Mouse (Mus musculus) limb, embryonic 14.5 days (tissue): ENCODE results near the gene R3hdml. TPM values are rescaled to one million over a fixed set of nuclear protein-coding genes. Genes with fewer than 3 reads are reported as not detected.

Experiments
- ATAC-seq: fragments of 200-750 bp; cut with Nextera tagmentation; 2 replicates; pipeline ENCODE4 v1.8.0; 2017; ENCODE audit warnings: low read depth, moderate number of reproducible peaks, moderate TSS enrichment; ENCODE audit not compliant: low FRiP score
- DNase-seq: peaks from one replicate; pipeline ENCODE4 v3.0.0-alpha.2; 2015; ENCODE audit warnings: low spot score
- H3K27ac ChIP-seq: fragments of 300-500 bp; sonication (generic); replicated peaks from 2 replicates; pipeline ENCODE4 v1.5.1; 2014; ENCODE audit warnings: low read depth, mild to moderate bottlenecking, low read length, moderate library complexity, mixed read lengths
- H3K27me3 ChIP-seq: fragments of 300-500 bp; sonication (generic); 2 replicates; pipeline ENCODE4 v1.6.1; 2014; ENCODE audit warnings: low read length, mixed read lengths; ENCODE audit not compliant: control insufficient read depth, insufficient read depth
- H3K36me3 ChIP-seq: fragments of 300-500 bp; sonication (generic); 2 replicates; pipeline ENCODE4 v1.6.1; 2014; ENCODE audit warnings: mild to moderate bottlenecking, low read length, moderate library complexity, mixed read lengths; ENCODE audit not compliant: control insufficient read depth, insufficient read depth
- H3K4me1 ChIP-seq: fragments of 300-500 bp; sonication (generic); 2 replicates; pipeline ENCODE4 v1.6.1; 2014; ENCODE audit warnings: antibody characterized with exemption, low read length, mixed read lengths; ENCODE audit not compliant: control insufficient read depth, insufficient read depth
- H3K4me2 ChIP-seq: fragments of 300-500 bp; sonication (generic); replicated peaks from 2 replicates; pipeline ENCODE4 v1.6.1; 2014; ENCODE audit warnings: low read depth, mild to moderate bottlenecking, low read length, moderate library complexity; ENCODE audit not compliant: severe bottlenecking
- H3K4me3 ChIP-seq: fragments of 300-500 bp; sonication (generic); replicated peaks from 2 replicates; pipeline ENCODE4 v1.5.1; 2014; ENCODE audit warnings: low read length
- H3K9ac ChIP-seq: fragments of 300-500 bp; sonication (generic); 2 replicates; pipeline ENCODE4 v1.6.1; 2014; ENCODE audit warnings: mild to moderate bottlenecking, low read depth, low read length, moderate library complexity; ENCODE audit not compliant: severe bottlenecking
- H3K9me3 ChIP-seq: fragments of 300-500 bp; sonication (generic); 2 replicates; pipeline ENCODE4 v1.6.1; 2016; ENCODE audit warnings: low read length; ENCODE audit not compliant: control insufficient read depth
- POLR2A ChIP-seq: fragments of 200-500 bp; IDR thresholded peaks from 2 replicates; pipeline ENCODE4 v1.8.0; 2012; ENCODE audit warnings: inconsistent platforms, mild to moderate bottlenecking, moderate library complexity, borderline replicate concordance; ENCODE audit not compliant: insufficient read depth, insufficient read length; ENCODE audit errors: extremely low read depth
- WGBS: fragments of 180-500 bp; shearing (Covaris S2); extraction: QIAGEN DNeasy Blood & Tissue Kit; methylation state at CpG from one replicate; pipeline ENCODE4 v1.1.7; 2014; 5-methylcytosine and 5-hydroxymethylcytosine counted together
- polyA plus RNA-seq, 2 experiments: library from polyadenylated mRNA; depleted of rRNA in 1 of 2; stranded (reverse) in 1 of 2; unstranded in 1 of 2; fragments of >200 nt; fragmentation: Nextera tagmentation in 1 of 2; extraction: Ambion mirVana in 1 of 2; gene quantifications; 2 replicates each; pipeline versions ENCODE4 v1.2.1 to v1.2.3; 2012 to 2014

The R3hdml gene
- 0.14 and 0.16 TPM in 2 replicates for polyA plus RNA-seq (2012; rRNA removed)
- polyA plus RNA-seq (2014; fragmentation: Nextera tagmentation; extraction: Ambion mirVana): 0.36 TPM in 1 of 2 replicates, not detected in the other

DNA sequence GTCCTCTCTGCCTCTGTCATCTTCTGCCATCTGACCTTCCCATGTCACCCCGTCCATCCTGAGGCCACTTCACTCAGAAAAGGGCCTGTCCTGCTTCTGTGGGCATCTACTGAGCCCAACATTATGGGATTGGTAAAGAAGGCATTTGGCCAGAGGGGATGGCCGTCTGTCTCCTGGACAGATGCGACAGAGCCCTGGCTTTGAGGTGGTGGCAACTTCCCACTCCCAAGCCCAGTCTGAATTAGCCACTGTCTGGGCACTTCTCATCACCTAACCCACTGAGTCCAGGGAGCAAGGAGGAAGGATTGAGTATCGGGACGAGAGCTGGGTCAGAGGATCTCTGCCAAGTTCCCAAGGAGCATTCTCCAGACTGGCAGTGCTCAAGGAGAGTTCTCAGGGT, at the start of gene R3hdml:
TSS of gene R3hdml (plus strand) at position 301 of the 400 bp plus-strand sequence.
- 83% methylated on average over 5 of the region's 5 CpGs for WGBS
- Histone ChIP-seq H3K4me2 (no peak within 1 kb of the TSS), H3K36me3 (no peaks in the 10 kb centered on the region), H3K9me3 (no peaks in the 10 kb centered on the region), H3K9ac (0 out of 2 replicates have a peak within 1 kb of the TSS, but pooled peaks have one; percentile 21), H3K27ac (no peak within 1 kb of the TSS), H3K4me1 (no peaks in the 10 kb centered on the region), H3K4me3 (no peak within 1 kb of the TSS), H3K27me3 (no peaks in the 10 kb centered on the region)
- DNase-seq (no peak), ATAC-seq (no peak)
- no peak for TF ChIP-seq POLR2A

DNA sequence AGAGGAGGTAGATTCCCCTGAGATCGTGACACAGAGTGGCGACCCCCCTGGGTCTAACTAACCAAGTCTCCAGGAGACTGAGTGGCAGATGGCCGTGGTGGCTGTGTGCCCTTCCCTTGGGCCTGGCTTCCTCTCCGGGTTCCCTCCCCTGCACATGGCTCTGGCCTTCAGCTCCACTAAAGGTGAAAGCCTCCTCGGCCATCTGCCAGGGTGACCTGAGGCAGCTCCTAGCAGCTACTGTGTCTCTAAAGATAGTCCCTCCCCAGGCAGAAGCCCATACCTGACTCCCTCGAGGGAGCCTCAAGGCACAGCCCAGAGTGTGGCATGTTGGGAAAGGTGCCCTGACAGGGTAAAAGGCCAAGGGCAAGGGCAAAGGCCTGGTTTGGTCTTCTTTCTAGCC, 48.6 kb upstream of the R3hdml start:
- Histone ChIP-seq H3K27me3 (peaks cover 8% of the 10 kb centered on the region), H3K27ac (no peak overlapping the region), H3K4me3 (no peak overlapping the region), H3K4me2 (no peak overlapping the region), H3K36me3 (no peaks in the 10 kb centered on the region), H3K9ac (no peak overlapping the region), H3K4me1 (no peaks in the 10 kb centered on the region), H3K9me3 (no peaks in the 10 kb centered on the region)
- no peak for TF ChIP-seq POLR2A
- no peak for ATAC-seq
- DNase-seq: no peak
- WGBS: 56% methylated on average over 3 of the region's 6 CpGs

DNA sequence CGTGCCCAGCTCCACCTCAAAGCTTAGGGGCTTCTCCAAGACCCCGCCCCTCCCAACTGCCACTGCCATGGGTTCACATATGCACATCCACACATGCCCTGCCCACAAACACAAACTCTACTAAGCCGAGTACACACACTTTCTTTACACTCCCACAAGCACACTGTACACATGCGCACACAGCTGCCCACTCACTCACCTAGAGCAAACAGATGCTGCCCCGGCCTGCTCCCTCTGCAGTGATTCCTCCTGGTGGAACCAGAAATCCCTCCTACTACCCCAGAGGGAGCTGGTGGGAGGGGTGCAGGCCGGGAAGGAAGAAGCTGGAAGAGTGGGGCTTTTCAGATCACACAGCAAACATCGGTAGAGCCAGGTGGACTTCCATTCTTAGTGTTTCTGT, 48.1 kb upstream of the R3hdml start:
- no peak for DNase-seq
- ATAC-seq: no peak
- Histone ChIP-seq H3K27ac (no peak overlapping the region), H3K4me2 (no peak overlapping the region), H3K4me1 (no peaks in the 10 kb centered on the region), H3K36me3 (no peaks in the 10 kb centered on the region), H3K9me3 (no peaks in the 10 kb centered on the region), H3K4me3 (no peak overlapping the region), H3K27me3 (peaks cover 3% of the 10 kb centered on the region), H3K9ac (no peak overlapping the region)
- TF ChIP-seq POLR2A: no peak
- 65% methylated on average over 7 of the region's 7 CpGs for WGBS

DNA sequence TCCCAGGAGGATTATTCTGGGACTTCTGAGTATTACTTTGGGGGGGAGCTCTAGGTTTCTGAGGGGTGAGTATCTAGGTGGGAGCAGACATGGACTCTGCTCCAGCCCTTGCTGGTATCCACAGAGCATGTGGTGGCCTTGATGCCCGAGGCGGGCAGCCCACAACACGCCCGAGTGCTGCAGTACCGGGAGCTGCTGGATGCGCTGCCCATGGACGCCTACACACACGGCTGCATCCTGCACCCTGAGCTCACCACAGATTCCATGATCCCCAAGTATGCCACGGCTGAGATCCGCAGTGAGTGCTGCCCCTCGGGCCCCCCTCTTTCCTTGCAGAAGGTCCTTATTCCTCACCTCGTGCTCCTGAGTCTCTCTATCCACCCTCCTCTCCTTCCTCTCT, 44.7 kb upstream of the R3hdml start:
- no peak for TF ChIP-seq POLR2A
- no peaks in the 10 kb centered on the region for H3K9me3 ChIP-seq
- H3K27ac ChIP-seq: no peak overlapping the region
- no peaks in the 10 kb centered on the region for H3K36me3 ChIP-seq
- WGBS: 88% methylated on average over 12 of the region's 12 CpGs
- H3K4me2 ChIP-seq: no peak overlapping the region
- H3K4me1 ChIP-seq: no peaks in the 10 kb centered on the region
- no peak for ATAC-seq
- H3K9ac ChIP-seq: no peak overlapping the region
- no peak for DNase-seq
- H3K27me3 ChIP-seq: no peaks in the 10 kb centered on the region
- H3K4me3 ChIP-seq: no peak overlapping the region

DNA sequence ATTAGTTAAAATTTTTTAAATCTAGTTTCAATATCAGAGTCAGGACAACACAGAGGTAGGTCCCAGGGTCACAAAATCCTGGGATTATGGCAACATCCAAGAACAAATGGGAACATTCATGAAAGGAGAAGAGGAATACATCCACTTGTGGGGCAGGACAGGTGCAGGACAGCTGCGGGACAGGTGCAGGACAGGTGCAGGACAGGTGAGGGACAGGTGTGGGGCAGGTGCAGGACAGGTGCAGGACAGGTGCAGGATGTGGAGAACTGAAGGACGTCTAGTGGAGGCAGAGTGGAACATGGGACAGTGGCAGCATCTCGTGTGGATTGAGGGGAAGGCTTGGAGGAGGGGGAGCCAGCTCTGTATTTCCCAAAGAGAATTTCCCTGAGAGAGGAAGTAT, 42.8 kb upstream of the R3hdml start:
- H3K4me2 ChIP-seq: no peak overlapping the region
- no peaks in the 10 kb centered on the region for H3K4me1 ChIP-seq
- WGBS: 67% methylated on average over 3 of the region's 3 CpGs
- no peaks in the 10 kb centered on the region for H3K9me3 ChIP-seq
- no peak for TF ChIP-seq POLR2A
- H3K27ac ChIP-seq: no peak overlapping the region
- no peak overlapping the region for H3K4me3 ChIP-seq
- DNase-seq (no peak), ATAC-seq (no peak)
- no peak overlapping the region for H3K9ac ChIP-seq
- no peaks in the 10 kb centered on the region for H3K36me3 ChIP-seq
- H3K27me3 ChIP-seq: no peaks in the 10 kb centered on the region
